Mouse (Mus musculus) adrenal gland, postnatal 10 days (tissue): ENCODE measurements at regions not wholly inside any gene's neighbourhood (a gene's known extent, or its start where the extent isn't known, plus 50 kb on each side); places are given as distances from the start of the nearest gene placed in this dataset.

Experiments used
- DNase-seq: peaks from one replicate; pipeline ENCODE4 v3.0.0; 2021; ENCODE audit warnings: mixed read lengths

DNA sequence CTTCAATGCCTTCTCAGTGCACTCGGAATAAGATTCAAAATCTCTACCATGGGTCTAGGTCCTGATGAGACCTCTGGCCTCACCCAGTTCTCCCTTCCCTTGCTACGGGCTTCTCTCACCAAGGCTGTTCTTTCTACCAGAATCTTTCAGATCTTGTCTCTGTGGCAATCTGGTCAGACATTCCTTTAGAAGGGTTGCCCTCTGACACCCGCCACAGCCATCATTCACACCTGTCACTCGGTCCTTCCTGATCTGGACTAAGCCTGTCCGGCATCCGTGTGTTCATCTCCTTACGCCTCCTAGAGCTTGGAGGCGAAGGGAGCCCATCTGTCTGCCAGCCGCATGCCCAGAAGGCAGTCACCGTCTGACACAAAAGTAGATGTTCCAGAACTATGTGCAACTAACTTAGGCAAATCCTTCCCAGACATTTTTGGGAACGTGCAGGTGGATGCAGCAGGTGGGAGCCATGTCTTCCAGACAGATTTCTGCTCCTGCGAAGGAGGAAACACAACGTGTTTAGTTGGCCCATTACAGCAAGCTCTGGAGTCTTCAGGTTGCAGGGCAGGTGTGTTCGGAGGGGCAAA, 77.7 kb downstream of the Fam76b start:
- no peak for DNase-seq

DNA sequence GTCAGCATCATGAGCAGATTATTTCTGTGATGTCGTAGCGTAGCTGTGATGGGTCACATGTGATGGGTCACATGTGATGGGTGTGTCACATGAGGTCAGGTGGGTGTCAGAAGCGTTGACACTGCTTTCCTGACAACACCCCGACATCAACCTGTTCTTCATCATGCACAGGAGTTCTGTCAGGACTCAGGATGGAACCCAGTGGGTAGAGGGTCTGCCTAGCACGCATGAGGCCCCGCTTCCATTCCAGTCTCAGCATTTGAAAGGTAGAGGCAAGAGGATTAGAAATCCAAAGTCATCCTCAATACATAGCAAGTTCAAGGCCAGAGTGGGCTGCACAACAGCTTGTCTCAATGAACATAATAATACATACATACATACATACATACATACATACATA, 79.2 kb downstream of the Fam76b start:
- DNase-seq: no peak

DNA sequence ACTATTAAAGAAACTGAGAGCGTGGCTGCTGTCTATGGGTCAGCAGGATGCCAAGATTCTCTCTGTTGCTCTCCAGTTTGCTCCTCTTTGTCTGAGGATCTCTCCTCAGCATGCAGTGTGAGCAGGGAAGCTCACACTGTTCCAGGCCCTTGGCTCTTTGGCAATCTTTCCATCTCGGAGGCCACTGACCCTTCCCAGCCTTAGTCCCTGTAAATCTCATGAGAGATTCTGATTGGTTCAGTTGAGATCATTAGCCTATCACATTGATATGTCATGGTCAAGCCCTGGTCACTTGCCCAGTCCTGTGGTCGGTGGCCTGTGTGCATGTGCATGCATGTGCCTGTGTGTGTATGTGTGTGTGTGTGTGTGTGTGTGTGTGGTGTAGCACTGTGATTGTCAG, 82.1 kb downstream of the Fam76b start:
- no peak for DNase-seq

DNA sequence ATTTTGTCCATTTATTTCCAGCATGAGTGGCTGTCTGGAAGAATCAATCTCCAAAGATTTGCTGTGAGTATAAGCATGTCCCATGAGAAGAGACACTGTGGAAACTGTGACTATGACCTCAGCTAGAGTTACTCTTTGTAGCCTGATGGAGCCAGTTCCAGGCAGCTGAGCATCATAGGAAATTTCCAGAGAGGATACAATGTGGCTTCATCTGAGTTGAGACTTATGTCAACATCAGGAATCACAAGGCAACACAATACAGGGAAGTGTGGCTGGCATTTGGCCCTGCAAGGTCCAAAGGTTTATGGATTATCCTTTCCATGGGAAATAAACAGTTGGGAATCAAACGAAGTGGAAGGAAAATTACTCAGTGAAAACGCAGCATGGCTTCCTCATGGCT, 82.6 kb downstream of the Fam76b start:
- no peak for DNase-seq

DNA sequence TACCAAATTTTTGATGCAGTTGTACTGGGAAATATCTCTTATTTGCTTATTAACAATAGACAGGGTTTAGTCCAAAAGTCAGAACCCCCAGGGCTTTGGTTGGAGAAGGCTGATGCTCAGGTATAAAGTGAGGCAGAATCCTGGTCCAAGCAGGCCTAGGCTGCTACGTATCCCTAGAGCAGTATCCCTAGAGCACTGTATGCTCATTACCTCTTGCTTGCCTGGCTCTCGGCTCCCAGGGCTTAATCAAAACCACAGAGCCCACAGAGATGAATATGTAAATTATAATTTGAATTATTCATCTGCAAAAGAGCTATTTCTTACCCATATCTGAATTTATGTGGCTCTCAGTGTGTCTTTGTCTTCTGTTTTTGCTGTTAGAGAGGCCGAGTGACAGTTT, 85.9 kb downstream of the Fam76b start:
- no peak for DNase-seq

DNA sequence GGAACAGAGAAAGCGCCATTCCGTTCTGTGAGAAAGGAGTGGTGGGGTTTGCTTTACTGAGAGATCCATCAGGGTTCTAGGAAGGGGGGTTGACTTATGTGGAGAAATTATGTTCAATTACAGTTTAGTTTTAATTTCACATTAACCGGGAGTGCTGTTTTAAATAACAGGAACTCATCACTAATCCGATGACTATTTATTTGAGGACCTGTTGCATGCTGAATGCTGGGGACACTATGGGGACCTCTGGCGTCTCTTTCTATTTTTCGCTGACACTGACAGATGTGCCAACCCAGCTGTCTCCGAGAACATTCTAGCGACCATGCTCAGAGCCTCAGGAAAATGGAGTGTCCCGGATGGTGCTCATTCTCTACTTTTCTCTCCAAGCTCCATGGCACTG, 86.6 kb downstream of the Fam76b start:
- no peak for DNase-seq

DNA sequence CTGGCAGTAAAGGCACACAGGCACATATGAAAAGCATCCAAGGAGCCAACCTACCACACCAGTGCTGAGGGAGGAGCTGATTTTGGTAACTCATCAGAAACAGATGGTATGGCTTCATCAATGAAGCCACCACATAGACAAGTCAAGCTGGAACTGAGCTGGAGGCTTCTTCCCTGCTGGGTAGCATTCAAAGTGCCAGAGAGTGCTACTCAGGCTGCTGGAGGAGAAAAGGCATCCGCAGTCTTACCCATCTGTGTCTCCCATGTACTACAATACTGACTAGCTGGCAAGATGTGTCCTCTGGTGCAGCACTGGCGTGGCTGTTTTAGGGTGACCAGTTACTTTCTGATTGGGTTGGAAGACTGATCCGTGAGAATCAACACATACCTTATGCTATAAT, 87.3 kb downstream of the Fam76b start:
- no peak for DNase-seq

DNA sequence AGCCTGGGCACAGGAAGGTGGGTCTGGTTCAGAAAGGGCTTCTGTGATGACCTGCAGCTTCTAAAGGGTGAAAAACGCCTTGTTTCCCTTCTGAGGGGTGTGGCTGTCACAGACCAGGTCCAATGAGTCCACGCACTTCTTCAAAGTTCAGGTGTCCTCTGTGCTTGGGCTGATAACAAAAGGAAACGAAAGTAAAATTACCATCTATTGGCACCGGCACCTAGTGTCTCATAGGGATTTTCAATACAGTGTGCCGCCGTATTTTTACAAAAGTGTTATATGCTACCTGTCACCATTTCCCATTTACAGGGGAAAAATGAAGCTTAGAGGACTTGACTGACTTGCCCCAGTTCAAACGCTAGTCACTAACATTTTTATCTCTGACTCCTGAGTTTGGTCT, 89.3 kb downstream of the Fam76b start:
- DNase-seq: no peak

DNA sequence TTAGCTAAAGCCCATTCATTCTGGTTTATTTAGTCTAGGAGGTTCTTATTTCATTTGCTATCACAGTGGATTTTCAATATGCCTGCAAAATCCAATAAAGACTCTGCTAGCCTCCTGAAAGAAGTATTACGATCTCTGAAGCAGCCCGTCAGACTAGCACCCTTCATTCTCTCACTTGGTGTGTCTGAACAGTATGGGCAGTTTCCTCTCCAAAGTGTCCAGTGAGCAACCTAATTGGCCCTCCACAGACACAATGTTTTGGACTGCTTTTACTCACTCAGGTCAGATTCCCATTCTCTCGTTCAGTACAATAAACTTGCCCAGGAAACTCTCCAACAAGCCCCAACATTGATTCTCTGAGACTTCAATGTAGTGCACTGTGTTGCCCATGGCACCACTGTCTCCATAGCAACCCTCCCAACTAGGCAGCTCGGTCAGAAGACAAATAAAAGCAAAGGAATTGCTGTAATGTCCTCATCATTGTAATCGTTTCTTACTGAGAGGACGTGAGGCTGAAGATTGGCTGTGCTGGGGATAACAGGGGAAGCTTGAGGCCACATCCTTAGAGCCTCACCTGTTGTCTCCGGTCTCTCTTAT, 91.2 kb downstream of the Fam76b start:
- DNase-seq: no peak

DNA sequence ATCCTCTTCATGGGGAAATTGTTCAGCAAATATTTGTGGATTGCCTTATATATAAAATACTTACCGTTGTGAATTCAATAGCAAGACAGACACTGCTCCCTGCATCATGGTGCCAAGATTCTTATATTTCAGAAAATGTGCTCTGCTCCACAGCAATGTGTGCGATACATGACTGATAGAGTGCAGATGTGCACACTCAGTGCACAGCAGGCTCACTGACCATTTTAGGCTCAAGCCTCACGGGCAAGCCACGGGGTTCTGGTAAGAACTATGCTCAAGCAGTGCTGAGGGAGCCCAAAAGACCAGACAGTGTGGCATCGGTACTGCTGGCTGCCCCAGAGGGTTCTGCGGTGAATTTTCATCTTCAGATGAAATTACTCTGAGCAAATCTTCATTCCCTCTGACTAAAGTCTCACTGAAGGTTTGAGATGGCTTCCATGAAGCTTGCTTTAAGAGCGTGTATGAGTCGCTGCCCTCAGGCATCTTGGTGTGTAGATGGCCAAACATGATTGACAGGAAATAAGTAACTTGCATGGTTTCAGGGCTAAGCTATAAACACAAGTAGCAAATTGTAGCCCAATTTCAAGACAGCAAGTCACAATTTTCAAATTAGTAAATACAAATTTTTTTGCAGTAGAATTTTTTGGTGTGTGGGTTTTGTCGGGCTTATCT, 92.4 kb downstream of the Fam76b start:
- no peak for DNase-seq

DNA sequence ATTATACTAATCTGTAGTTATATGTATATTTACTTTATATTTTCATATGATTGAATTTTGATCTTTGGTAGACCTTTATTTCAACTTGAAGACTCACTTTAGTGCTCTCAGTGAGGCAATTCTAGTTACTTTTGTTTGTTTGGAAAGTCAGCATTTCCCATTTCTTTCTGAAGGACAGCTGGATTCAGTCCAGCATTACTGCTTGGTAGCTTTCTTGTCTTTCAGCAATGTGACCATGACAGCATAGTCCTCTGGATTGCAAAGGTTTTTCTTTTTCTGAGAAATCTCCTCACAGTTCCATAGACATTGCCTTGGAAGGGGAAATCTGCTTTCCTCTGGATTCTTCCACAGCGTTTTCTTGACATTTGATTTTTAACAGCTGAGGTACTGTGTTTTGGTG, 93.1 kb downstream of the Fam76b start:
- no peak for DNase-seq

DNA sequence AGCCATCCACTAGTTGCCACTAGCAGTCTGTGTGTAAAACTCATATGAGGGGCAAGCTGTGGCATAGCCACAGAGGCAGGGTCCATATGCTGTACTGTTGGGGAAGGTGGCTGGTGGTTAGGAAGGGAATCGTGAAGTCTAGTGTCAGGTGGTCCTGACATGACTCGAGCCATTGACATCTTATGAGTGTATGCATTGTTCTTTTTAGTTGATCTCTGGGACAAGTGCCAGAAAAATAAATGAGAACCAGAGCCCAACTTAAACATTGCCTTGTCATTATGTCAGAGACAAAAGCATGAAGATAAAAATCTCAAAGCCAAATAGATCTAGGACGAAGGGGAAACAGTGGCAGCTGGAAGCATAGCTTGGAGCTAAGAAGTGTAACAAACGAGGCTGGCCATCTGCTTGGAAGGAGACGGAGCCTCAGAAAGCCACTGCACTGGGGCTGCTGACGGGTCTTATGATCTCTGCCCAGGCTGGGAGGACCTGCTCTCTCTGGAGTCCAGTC, 104.5 kb downstream of the Fam76b start:
- DNase-seq: no peak

DNA sequence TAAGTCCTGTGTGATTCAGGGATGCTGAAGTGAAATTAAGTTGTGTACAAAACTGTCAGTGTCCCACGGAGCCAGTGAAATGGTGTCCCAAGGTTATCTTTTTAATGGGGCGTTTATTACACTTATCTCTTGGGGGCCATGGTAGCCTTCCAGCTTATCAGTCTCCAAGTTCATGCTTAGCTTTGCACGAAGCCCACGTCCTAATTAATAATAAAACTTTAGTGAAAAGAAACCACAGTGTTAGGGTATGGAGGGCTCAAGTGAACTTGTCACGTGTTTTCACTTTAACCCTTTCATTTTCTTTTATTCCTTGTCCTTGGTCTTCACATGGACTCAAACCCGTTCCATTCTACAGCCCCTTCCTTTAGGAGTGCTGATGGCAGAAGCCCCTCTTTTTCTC, 105.9 kb downstream of the Fam76b start:
- DNase-seq: no peak

DNA sequence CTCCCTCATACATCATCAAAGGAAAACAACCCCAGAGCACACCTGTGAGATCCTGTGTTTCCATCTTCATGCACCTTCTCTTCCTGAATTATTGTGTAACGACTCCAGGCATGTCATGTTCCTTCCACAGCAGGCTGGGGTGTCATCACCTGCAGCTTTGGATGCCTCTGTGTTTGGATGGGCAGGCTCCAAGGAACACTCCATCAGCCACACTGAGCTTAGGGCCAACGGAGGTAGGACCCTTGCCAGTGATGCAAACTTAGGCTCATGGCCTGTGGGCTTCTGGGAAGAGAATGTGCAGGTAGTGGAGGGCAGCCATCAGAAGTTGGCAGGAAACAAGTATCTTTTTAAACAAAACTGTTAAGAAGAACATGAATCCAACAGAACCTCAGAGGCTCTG, 109.8 kb downstream of the Fam76b start:
- DNase-seq: no peak

DNA sequence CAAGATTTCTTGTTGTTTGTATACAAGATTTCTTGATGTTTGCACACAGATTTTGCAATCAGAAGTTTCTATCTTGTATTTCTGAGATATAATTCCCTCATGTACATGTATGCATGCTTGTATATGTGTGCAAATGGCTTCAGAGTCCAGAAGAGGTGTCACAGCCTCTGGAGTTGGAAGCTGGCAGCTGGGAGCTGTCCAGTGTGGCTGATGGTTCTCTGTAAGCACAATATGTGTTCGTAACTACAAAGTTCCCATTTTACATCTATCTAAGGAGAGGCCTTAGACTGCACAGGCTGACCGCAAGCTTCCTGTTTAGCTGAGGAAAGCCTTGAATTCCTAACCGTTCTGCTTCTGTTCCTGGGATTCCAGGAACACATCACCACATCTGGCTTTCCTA, 119.0 kb downstream of the Fam76b start:
- DNase-seq: no peak

DNA sequence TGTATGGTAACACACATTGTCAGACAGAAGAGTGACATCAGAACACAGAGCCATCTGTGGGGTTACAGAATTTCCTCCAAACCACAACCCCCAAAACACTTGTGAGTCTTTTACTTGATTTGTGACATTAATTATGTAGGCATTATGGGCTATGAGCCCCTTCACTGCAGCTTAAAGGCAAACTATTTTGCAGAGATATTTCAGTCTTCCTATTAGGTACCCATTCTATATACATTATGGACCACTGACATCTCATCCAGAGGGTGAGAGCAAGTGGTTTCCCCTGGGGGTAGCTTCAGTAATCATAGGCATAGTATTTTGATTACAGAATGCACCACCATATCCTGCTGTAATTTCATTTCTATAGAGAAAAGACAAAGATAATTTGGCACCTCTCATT, 124.6 kb downstream of the Fam76b start:
- DNase-seq: no peak

DNA sequence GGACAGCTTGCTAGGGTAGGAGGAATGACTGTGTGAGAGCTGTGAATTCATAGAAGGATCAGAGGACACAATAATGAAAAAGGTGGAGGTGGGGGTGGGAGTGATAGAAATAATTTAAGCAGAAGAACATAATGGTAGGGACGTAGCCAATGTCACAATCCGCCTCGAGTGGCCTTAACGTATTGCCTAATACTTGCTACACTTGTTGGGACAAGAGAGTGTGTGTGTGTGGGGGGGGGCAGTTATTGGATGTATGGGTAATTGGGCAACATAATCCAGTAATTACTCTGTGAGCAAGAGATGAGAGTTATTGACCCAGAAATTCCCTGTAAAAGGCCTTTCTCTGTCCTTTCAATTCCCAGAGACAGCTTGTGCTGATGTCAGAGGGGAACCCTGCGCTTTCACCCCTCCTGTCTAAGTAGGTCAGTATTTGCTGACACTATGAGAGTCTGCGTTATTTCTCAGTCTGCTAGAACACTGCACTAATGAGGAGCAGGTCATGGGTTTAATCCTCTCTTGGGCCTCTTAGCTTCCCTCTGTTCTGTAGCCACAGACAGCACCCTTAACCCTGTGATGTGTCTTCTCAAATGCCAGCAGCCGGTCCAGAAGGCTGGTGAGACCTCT, 135.7 kb downstream of the Fam76b start:
- no peak for DNase-seq

DNA sequence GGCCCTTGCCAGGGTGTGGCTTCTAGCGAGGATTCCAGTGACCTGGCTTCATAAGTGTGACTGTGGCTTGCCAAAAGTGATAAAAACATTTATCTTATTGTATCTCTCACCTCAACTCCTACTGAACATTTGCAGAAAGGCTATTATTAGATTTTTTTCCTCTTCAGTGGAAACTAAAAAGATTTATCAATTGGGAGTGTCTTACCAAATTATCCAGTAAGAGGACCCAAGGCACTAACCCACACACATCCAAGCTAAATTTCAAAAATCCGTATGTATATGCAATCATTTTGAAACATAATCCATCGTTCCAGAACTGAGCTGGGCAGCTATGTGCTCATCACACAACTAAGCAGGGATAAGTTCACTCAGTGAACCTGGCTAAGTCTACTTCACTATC, 136.3 kb downstream of the Fam76b start:
- DNase-seq: no peak

DNA sequence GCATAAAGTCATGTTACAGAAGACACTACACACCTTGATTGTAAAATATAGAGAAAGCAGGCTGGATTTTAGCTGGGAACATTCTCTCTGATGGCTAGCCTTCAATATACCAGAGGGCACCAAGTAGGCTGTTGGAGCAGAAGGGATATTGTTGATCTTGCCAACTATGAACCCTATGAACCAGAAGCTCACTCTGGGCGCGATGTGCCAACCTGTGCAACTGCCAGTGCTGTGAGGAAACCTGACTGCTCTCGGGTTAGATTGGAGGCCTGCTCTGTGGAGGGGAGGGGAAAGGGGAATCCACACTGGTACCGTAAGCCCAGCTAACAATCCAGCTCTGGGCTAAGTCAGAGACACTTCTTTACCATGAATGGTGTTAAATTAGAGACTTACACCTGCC, 136.7 kb downstream of the Fam76b start:
- peak; percentile 12 for DNase-seq

DNA sequence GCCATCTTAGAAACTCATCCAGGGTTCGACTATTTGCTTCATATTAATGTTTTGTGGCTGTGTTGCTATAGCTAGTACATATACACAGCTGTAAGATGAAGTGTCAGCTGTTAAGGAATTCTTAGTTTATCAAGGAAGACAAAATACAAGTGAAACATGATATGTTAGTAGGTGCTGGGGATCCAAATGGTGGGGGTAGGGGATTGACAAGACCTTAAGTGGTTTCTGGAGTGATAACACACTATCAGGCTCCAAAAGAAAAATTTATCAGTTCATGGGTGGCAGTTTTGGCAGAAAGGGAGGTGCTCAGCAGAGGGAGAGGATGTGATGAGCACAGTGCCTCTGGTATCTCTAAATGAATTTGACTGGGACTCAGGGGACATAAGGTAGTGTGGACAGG, 138.7 kb downstream of the Fam76b start:
- DNase-seq: no peak

DNA sequence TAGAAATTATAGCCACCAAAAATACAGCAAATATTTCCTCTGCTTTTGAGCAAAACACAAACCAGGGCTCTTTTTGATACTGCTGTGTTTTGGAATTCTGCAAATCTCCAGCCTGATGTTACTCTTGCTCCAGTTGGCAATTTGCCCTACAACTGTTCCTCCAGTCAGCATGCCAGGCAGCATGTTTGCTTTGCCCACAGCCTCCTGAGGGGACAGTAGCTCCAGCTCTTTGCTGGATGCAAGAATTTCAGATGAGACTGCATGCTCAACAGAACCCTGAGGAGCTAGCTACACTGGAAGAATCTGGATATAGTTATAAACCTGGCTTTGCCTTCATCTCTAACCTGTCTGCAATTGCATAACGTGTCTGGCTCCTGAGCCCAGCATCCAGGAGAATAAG, 141.7 kb downstream of the Fam76b start:
- peak; percentile 62 for DNase-seq

DNA sequence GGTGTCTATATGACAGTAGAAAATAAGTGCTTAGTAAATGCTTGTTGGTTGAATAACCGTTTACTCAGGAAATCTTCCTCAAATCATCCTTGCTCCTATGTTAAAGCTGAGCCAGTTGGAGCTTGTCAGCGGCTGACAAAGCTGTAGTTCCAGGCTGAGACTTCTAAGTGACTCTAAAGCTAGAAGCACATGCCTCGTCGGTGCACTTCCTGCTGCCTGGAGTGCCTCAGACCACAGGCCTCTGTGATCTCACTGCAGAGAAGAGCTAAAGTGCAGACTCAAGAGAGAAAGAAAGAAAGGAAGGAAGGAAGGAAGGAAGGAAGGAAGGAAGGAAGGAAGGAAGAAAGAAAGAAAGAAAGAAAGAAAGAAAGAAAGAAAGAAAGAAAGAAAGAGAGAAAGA, 146.1 kb downstream of the Fam76b start:
- DNase-seq: no peak

DNA sequence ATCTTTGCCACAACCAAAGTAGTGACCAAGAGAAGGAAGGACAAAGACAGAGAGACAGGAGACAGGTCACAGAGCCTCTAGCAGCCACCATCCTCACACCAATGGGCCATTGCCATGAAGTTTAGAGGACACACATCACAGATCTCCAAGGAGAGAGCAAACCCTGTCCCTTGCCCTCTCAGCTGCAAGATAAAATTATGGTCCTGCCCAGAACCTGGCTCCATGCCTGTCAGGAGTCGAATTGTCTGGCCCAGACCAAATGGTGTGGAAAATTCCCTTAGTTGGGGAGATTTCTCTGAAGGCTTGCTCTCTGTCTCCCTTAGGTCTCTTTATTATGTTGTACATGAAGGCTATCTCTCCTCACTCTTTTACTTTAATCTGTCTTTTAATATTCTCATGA, 147.4 kb downstream of the Fam76b start:
- peak; percentile 16 for DNase-seq

DNA sequence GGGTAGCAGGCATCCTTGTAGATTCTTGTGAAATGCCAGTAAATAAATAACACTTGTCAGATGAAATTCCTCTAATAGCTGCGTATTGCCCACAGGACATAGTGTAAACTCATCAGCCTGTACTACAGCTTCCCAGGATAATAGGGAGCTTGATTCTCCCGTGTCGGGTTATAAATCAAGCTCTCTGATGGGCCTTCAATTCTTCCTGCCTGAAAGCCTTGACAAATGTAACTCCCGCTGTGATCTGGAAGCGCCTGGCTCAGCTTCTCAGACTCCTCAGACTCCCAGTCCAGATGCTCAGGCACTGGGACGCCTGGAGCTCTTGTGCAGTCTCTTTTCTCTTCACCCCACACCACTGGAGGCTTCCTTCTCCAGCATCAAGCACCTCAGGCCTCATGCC, 151.3 kb downstream of the Fam76b start:
- no peak for DNase-seq
